Mouse (Mus musculus) urinary bladder, postnatal 10 days (tissue): ENCODE measurements around the gene Adam23.
"Not testable (repeated sequence)": the region's sequence is repeated elsewhere in the genome, so short reads cannot be mapped to it uniquely, and the experiment has no call there.

ENCODE experiments used
- DNase-seq: peaks from one replicate; pipeline ENCODE4 v3.0.0; 2022; ENCODE audit warnings: low spot score

Gene Adam23

GRCm38 (mm10) chr1:63586869-63587268 is 141.2 kb downstream of the Adam23 start:
- no peak for DNase-seq

- no peak for DNase-seq
These were observed 158.3 kb downstream of the Adam23 start for GRCm38 (mm10) chr1:63603870-63604500.

GRCm38 (mm10) chr1:63609613-63610012 is 163.9 kb downstream of the Adam23 start:
- DNase-seq: no peak

GRCm38 (mm10) chr1:63614594-63614993 is 168.9 kb downstream of the Adam23 start:
- DNase-seq: no peak

GRCm38 (mm10) chr1:63615668-63616067 is 170.0 kb downstream of the Adam23 start, which contains the start of gene Gm39653:
Gene Gm39653, plus strand, starts transcription at chr1:63615968.
- DNase-seq: no peak

- DNase-seq: no peak
These were observed 182.5 kb downstream of the Adam23 start for GRCm38 (mm10) chr1:63628211-63628610.

GRCm38 (mm10) chr1:63630390-63630789 is 184.7 kb downstream of the Adam23 start:
- DNase-seq: not testable (repeated sequence)

- no peak for DNase-seq
These were observed 194.2 kb downstream of the Adam23 start for GRCm38 (mm10) chr1:63639921-63640320.
